Mouse (Mus musculus) olfactory bulb, adult 2 months (tissue): ENCODE data around the gene Cacnb3.

Source experiments
- CTCF ChIP-seq: fragments of 200-500 bp; IDR thresholded peaks from 2 replicates; pipeline ENCODE4 v1.5.1; 2012; ENCODE audit warnings: low read depth, mild to moderate bottlenecking, low read length, moderate library complexity; ENCODE audit not compliant: insufficient read depth
- POLR2A ChIP-seq: fragments of 200-500 bp; IDR thresholded peaks from 2 replicates; pipeline ENCODE4 v1.6.1; 2012; ENCODE audit warnings: mild to moderate bottlenecking, low read depth, low read length, moderate library complexity; ENCODE audit not compliant: insufficient read depth

DNA sequence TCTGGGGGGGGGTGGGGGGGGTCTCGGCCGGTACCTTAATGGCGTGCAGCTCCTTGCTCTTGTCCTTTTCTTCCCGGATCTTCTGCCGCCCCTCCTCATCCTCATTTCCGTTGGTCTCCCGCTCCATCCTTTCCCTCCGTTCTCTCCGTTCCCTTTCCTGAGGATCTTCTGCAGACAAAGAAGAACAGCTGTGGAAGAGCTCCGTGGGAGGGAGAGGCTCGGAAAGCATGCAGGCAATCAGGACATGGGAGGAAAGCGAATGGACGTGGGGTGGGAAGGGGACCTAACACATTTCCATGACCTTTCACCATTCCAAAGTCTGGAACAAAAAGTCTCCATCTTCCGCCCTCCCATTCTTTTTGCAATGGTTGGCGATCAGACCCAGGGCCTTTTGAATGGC, 20.8 kb downstream of the Cacnb3 start:
- no peak for TF ChIP-seq CTCF
- TF ChIP-seq POLR2A = no peak
